Mouse (Mus musculus) CD4-positive helper T cell, adult 2 months (primary cell): ENCODE data around the gene Sval2.

Source experiments
- DNase-seq: peaks from one replicate; pipeline ENCODE4 v3.0.0-alpha.2; 2012; ENCODE audit warnings: low read depth, missing footprints, low spot score

Sval2 gene

DNA sequence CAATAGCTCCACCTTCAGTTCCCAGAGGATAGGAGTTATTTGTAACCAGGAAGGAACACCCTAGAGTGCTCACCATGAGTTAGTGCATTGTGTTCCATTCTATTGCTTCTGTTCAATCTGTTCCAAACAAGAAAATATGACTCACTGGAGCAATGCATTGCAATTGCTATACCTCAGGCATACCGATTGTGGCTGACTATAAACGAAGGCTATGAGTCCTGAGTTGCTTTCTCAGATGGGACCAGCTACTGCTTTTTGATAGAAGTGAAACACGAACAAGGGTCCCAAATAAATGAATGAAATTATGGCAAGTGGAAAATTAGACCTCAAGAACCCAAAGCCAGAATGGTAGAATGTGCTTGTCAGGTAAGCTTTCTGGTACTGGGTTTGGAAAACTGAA is at the start of gene Sval2:
Gene Sval2, plus strand, starts transcription at position 301 of the 400 bp plus-strand sequence.
- no peak for DNase-seq

DNA sequence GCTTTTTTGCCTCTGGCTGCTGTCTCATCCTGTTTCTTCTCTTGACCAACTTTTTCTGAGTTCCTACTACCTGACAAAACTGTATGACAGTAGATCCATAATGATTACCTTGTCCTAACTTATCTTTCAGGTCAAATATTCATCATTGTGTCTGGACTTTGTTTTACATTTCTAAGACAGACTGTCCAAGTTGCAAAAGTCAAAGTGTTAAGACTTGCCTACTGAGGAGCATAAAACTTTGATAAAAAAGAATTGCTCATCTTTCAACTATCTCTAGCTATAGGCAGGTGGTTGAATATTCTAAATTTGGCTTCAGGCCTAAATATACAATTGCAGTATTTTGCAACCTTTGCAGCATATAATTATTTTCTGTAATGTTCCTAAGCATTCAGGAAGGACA is 28.7 kb upstream of the Sval2 start:
- DNase-seq, result no peak

DNA sequence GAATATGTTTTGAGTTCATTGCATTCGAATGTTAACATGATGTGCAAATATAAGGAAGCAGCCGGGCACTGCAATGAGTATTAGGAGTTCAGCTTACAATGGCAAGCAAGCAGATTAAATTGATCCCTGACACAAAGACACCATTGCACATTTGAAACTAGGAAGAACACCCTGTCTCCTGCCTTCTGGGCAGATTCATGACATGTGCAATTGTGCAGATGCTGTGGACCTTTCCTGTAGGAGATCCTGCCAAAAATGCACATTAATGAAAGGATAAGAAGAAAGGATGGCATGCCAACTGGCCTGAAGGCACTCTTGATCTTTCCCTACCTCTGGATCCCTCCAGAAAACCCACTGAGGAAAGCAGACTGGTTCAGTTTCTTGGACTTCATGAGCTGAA is 23.3 kb upstream of the Sval2 start:
- no peak for DNase-seq

DNA sequence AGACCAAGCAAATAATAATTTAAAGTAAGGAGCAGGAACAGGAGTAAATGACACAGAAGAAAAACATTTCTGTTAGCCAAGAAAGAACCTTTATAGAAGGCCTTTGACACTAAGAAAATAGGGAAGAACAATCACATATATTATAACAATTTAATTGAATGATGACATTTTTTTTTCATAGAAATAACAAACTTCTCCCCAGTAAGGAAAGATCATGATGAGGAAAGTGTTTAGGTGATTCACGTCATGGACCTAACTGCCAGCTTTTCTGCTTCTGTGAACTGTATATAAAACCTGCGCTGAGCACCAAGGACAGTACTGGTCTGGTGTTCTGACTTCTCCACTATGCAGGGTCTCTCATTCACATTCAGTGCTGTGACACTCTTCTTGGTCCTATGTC is 5.6 kb upstream of the Sval2 start, which contains the start of gene Pip:
Gene Pip, plus strand, starts transcription at position 301 of the 400 bp plus-strand sequence.
- DNase-seq, result no peak

DNA sequence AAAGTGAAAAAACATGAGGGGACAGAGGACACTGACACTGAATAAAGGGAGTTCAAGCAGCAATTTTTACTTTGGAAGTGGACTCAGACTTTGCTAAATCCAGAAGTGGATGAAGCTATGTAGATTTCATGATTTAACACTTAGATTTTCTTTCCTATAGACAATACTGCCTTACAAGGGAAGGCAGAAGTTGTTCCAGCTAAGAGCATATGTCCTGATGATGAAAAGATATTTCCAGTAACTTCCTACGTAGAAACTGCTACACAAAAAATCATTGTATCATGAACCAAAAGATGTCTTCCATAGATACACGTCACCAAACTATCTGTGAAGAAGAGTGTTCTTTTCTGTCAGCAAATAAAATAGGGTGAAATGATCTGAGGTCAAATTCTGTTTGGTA is 11.2 kb downstream of the Sval2 start:
- no peak for DNase-seq

DNA sequence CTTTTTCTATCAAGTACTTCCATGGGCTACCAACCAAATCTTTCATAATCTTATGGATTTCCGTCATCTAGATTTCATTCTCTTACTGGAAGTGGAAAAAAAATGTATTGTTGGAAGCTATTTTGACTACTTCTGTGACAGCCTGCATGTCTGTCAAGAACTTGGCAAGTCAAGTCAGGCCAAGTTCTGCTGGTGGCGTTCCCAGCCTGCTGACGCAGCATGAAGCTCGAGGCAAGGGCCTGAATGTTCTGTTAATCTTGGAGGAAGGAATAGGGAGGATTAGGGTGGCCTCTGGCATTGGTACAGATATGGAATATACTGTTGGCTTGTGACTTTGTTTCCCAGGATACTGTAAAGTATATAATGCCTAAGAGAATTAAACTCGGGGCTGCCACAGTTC is 58.8 kb downstream of the Sval2 start:
- DNase-seq, result no peak
